Mouse (Mus musculus) spleen, postnatal 36 days (tissue): ENCODE results near the gene Prodh2.
A peak's percentile ranks its signal among the peaks of the same experiment; 100 is the strongest.
"Not testable (repeated sequence)": the region's sequence is repeated elsewhere in the genome, so short reads cannot be mapped to it uniquely, and the experiment has no call there.

Experiments used
- DNase-seq, 2 experiments: peaks; one replicate each; pipeline ENCODE4 v3.0.0; 2022; ENCODE audit warnings: low spot score in 2 of 2, mixed read lengths in 1 of 2

Gene Prodh2

GRCm38 (mm10) chr7:30490251-30490956 lies 3.0 kb upstream of the Prodh2 start:
- DNase-seq: peak in 1 of 2 experiments; percentile 16

GRCm38 (mm10) chr7:30490957-30491307 lies 2.5 kb upstream of the Prodh2 start:
- DNase-seq: no peak

- DNase-seq: peak; percentile 45 to 53
Measured at GRCm38 (mm10) chr7:30492765-30493164, 657 bp upstream of the Prodh2 start.

- not testable (repeated sequence) for DNase-seq
Measured at GRCm38 (mm10) chr7:30495506-30496042, 2.2 kb downstream of the Prodh2 start.

- not testable (repeated sequence) for DNase-seq
Measured at GRCm38 (mm10) chr7:30501159-30501558, 7.7 kb downstream of the Prodh2 start.

GRCm38 (mm10) chr7:30508061-30508460 lies 14.6 kb downstream of the Prodh2 start:
- no peak for DNase-seq

GRCm38 (mm10) chr7:30515003-30515760 lies 21.8 kb downstream of the Prodh2 start:
- DNase-seq: no peak

- no peak for DNase-seq
Measured at GRCm38 (mm10) chr7:30518325-30518724, 24.9 kb downstream of the Prodh2 start.

- no peak for DNase-seq
Measured at GRCm38 (mm10) chr7:30520396-30520795, 27.0 kb downstream of the Prodh2 start.

- no peak for DNase-seq
Measured at GRCm38 (mm10) chr7:30520856-30521255, 27.4 kb downstream of the Prodh2 start.

GRCm38 (mm10) chr7:30522871-30523270 lies 29.4 kb downstream of the Prodh2 start:
- DNase-seq: no peak

- DNase-seq: no peak
Measured at GRCm38 (mm10) chr7:30524487-30524886, 31.1 kb downstream of the Prodh2 start.

- DNase-seq: no peak
Measured at GRCm38 (mm10) chr7:30525954-30526353, 32.5 kb downstream of the Prodh2 start.

- no peak for DNase-seq
Measured at GRCm38 (mm10) chr7:30526399-30526798, 33.0 kb downstream of the Prodh2 start.

GRCm38 (mm10) chr7:30526981-30527380 lies 33.6 kb downstream of the Prodh2 start:
- DNase-seq: no peak

GRCm38 (mm10) chr7:30531291-30531815 lies 37.9 kb downstream of the Prodh2 start:
- DNase-seq: no peak

GRCm38 (mm10) chr7:30532931-30533330 lies 39.5 kb downstream of the Prodh2 start:
- DNase-seq: no peak

- no peak for DNase-seq
Measured at GRCm38 (mm10) chr7:30533941-30534632, 40.7 kb downstream of the Prodh2 start.

GRCm38 (mm10) chr7:30534633-30535577 lies 41.5 kb downstream of the Prodh2 start, which contains the start of gene Arhgap33:
Arhgap33 (minus strand) TSS chr7:30535060.
- DNase-seq: peak; percentile 95 to 98

GRCm38 (mm10) chr7:30540572-30540971 lies 47.1 kb downstream of the Prodh2 start:
- DNase-seq: no peak

GRCm38 (mm10) chr7:30544327-30544726 lies 50.9 kb downstream of the Prodh2 start:
- no peak for DNase-seq
